Mouse (Mus musculus): Measurements from ENCODE around the gene Il33. TPM values are rescaled to one million over a fixed set of nuclear protein-coding genes. Genes with fewer than 3 reads are reported as not detected.
A peak's percentile ranks its signal among the peaks of the same experiment; 100 is the strongest.

Il33 gene
- polyA plus RNA-seq, 2 experiments: 2.7 TPM

DNA sequence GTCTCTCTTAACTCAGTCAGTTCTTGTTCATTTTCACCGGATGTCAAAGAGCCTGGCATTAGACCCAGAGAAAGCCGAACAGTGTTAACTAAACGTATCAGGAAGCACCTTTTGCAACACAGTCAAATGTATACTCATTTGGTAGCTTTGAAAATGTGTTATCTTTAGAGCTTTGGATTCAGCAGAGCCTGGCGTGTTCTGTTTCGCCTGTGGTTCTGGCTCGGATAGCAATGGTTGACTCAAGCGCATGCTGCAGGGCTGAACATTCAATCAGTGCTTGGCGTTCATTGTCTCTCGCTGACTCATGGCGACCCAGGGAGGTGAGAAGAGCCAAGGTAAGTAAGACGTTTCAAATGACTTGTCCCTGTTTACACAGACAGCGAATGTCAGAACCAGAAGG, 30.5 kb upstream of the Il33 start:
- Histone ChIP-seq H3K27ac (replicated peaks; ENCODE audit: low read depth, low read length) (no peak overlapping the region), H3K9ac (ENCODE audit: low read depth, low read length, severe bottlenecking) (no peak overlapping the region), H3K4me1 (ENCODE audit: control insufficient read depth, insufficient read depth, low read length) (no peaks in the 10 kb centered on the region), H3K36me3 (ENCODE audit: control insufficient read depth, insufficient read depth, low read length) (no peaks in the 10 kb centered on the region), H3K9me3 (ENCODE audit: control insufficient read depth, low read length) (no peaks in the 10 kb centered on the region; the same call in 1 of the 2 replicates), H3K4me2 (replicated peaks; ENCODE audit: low read depth, low read length, severe bottlenecking) (no peak overlapping the region), H3K27me3 (ENCODE audit: control insufficient read depth, insufficient read depth, low read length) (no peaks in the 10 kb centered on the region), H3K4me3 (replicated peaks; ENCODE audit: low read length) (no peak overlapping the region)
- DNase-seq (ENCODE audit: low spot score) (no peak), ATAC-seq (ENCODE audit: low FRiP score, low read depth) (no peak)
- no peak for TF ChIP-seq POLR2A (IDR thresholded peaks at IDR 0.05; ENCODE audit: borderline replicate concordance, extremely low read depth, insufficient read depth, insufficient read length)
- WGBS: 85% methylated on average over 12 of the region's 12 CpGs

DNA sequence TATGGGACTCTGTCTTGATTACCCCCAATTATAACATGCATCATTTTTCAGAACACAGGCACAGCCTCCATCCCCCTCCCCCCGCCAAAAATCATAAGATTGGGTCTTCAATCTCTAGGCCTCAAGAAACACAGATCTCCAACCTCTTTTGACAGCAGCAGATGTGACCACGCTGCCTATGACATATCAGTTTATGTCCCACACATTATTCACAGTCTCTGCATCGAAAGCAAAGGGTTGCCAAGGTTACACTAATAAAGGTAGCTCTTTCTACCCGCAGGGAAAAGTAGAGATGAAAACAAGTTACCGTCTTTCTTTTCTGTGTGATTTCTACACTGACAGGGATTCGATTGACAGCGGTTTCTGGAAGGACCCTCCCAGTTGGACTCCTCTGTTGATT, 29.9 kb upstream of the Il33 start:
- ATAC-seq (ENCODE audit: low FRiP score, low read depth): no peak
- Histone ChIP-seq H3K27ac (replicated peaks; ENCODE audit: low read depth, low read length) (no peak overlapping the region), H3K4me3 (replicated peaks; ENCODE audit: low read length) (no peak overlapping the region), H3K9me3 (ENCODE audit: control insufficient read depth, low read length) (peaks cover 4% of the 10 kb centered on the region; the same call in 1 of the 2 replicates), H3K27me3 (ENCODE audit: control insufficient read depth, insufficient read depth, low read length) (no peaks in the 10 kb centered on the region), H3K4me1 (ENCODE audit: control insufficient read depth, insufficient read depth, low read length) (no peaks in the 10 kb centered on the region), H3K9ac (ENCODE audit: low read depth, low read length, severe bottlenecking) (no peak overlapping the region), H3K36me3 (ENCODE audit: control insufficient read depth, insufficient read depth, low read length) (no peaks in the 10 kb centered on the region), H3K4me2 (replicated peaks; ENCODE audit: low read depth, low read length, severe bottlenecking) (no peak overlapping the region)
- no peak for DNase-seq (ENCODE audit: low spot score)
- WGBS: 81% methylated on average over 7 of the region's 7 CpGs
- no peak for TF ChIP-seq POLR2A (IDR thresholded peaks at IDR 0.05; ENCODE audit: borderline replicate concordance, extremely low read depth, insufficient read depth, insufficient read length)

DNA sequence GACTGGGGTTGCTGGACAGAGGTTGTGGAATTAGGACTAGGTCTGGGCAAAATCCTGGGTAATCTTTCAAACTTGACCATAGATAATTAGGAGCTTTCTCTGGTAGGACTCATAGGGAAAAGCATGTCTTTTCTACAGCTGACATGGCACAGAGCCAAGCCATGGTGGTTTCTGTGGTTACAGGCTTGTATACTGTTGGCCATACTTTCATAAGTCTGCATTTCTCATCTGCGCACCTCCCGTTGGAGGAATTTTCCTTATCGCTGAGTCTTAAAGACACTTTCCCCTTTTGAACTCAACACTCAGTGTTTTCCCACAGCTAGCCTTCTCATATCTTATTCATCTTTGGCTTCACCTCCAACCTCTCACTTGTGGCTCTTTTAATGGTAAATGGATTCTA, 24.6 kb upstream of the Il33 start:
- ATAC-seq (ENCODE audit: low FRiP score, low read depth) (no peak), DNase-seq (ENCODE audit: low spot score) (peak; percentile 20)
- Histone ChIP-seq H3K4me3 (replicated peaks; ENCODE audit: low read length) (no peak overlapping the region), H3K9ac (ENCODE audit: low read depth, low read length, severe bottlenecking) (no peak overlapping the region), H3K27ac (replicated peaks; ENCODE audit: low read depth, low read length) (no peak overlapping the region), H3K36me3 (ENCODE audit: control insufficient read depth, insufficient read depth, low read length) (no peaks in the 10 kb centered on the region), H3K4me2 (replicated peaks; ENCODE audit: low read depth, low read length, severe bottlenecking) (no peak overlapping the region), H3K27me3 (ENCODE audit: control insufficient read depth, insufficient read depth, low read length) (no peaks in the 10 kb centered on the region), H3K9me3 (ENCODE audit: control insufficient read depth, low read length) (peaks cover 4% of the 10 kb centered on the region; the same call in 1 of the 2 replicates), H3K4me1 (ENCODE audit: control insufficient read depth, insufficient read depth, low read length) (0 out of 2 replicates have a peak, but pooled peaks cover 5% of the 10 kb centered on the region)
- WGBS: 69% methylated on average over 3 of the region's 3 CpGs
- no peak for TF ChIP-seq POLR2A (IDR thresholded peaks at IDR 0.05; ENCODE audit: borderline replicate concordance, extremely low read depth, insufficient read depth, insufficient read length)

DNA sequence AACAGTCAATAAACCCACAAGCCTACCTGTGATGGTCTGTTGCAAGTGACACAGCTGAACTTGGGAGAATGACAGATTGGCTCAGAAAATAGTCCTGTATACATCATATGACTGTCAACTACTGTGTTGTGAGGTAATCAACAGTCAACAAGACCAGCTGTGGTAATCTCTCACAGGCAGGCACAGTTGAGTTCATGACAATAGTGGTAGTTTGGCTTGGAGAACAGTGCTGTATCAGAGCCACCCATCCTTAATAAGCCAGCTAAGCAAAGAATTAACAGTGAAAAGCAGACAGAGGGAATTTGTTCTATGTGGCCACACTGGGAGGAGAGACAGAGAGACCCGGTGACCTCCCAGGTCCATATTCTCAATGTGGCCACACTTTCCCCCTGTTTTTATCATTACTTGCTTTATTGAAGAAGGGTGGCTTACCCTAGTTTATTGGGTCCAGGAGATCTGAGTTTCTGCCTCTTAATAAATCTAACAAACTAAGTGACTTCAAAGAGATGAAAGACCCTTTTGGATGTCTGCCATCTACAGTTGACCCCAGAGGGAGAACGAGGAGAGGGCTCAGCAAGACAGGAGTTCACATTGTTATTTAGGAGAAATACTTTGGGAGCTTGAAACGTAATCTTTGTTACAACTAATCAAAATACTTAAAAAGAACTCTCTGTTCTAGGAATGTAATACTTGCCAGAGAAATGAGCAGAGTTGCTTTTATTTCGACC, 22.4 kb upstream of the Il33 start:
- Histone ChIP-seq H3K9ac (ENCODE audit: low read depth, low read length, severe bottlenecking) (no peak overlapping the region), H3K4me2 (replicated peaks; ENCODE audit: low read depth, low read length, severe bottlenecking) (no peak overlapping the region), H3K27me3 (ENCODE audit: control insufficient read depth, insufficient read depth, low read length) (no peaks in the 10 kb centered on the region), H3K4me3 (replicated peaks; ENCODE audit: low read length) (no peak overlapping the region), H3K9me3 (ENCODE audit: control insufficient read depth, low read length) (peaks cover 4% of the 10 kb centered on the region; the same call in 1 of the 2 replicates), H3K27ac (replicated peaks; ENCODE audit: low read depth, low read length) (no peak overlapping the region), H3K4me1 (ENCODE audit: control insufficient read depth, insufficient read depth, low read length) (0 out of 2 replicates have a peak, but pooled peaks cover 5% of the 10 kb centered on the region), H3K36me3 (ENCODE audit: control insufficient read depth, insufficient read depth, low read length) (no peaks in the 10 kb centered on the region)
- TF ChIP-seq POLR2A (IDR thresholded peaks at IDR 0.05; ENCODE audit: borderline replicate concordance, extremely low read depth, insufficient read depth, insufficient read length): no peak
- WGBS: 37% methylated on average over 4 of the region's 4 CpGs
- DNase-seq (ENCODE audit: low spot score) (no peak), ATAC-seq (ENCODE audit: low FRiP score, low read depth) (no peak)

DNA sequence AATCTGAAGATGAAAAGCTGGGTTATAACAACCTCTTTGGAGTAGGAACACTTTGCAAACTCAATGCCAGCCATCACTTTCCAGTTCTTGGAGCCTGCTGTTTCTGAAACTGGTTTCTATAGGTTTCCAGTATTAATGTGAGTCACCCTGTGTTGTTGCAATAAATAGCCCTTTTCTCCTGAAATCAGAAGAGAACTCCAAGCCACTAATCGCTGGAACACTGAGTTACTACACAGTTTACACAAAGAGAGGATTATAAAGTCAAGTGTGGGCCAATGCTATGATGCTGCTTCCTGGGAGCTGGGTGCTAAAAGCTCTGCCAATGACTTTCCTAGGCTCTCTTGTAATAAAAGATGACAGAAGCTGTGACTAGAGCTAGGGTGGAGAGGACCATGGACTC, 19.0 kb upstream of the Il33 start:
- Histone ChIP-seq H3K36me3 (ENCODE audit: control insufficient read depth, insufficient read depth, low read length) (no peaks in the 10 kb centered on the region), H3K4me1 (ENCODE audit: control insufficient read depth, insufficient read depth, low read length) (0 out of 2 replicates have a peak, but pooled peaks cover 5% of the 10 kb centered on the region), H3K4me3 (replicated peaks; ENCODE audit: low read length) (no peak overlapping the region), H3K27me3 (ENCODE audit: control insufficient read depth, insufficient read depth, low read length) (no peaks in the 10 kb centered on the region), H3K4me2 (replicated peaks; ENCODE audit: low read depth, low read length, severe bottlenecking) (no peak overlapping the region), H3K9me3 (ENCODE audit: control insufficient read depth, low read length) (no peaks in the 10 kb centered on the region), H3K27ac (replicated peaks; ENCODE audit: low read depth, low read length) (no peak overlapping the region), H3K9ac (ENCODE audit: low read depth, low read length, severe bottlenecking) (no peak overlapping the region)
- no peak for ATAC-seq (ENCODE audit: low FRiP score, low read depth)
- no peak for TF ChIP-seq POLR2A (IDR thresholded peaks at IDR 0.05; ENCODE audit: borderline replicate concordance, extremely low read depth, insufficient read depth, insufficient read length)
- no peak for DNase-seq (ENCODE audit: low spot score)
- 75% methylated on average over 1 of the region's 1 CpGs for WGBS

Measured in limb, embryonic 14.5 days (tissue).